Mouse (Mus musculus): ENCODE measurements around the gene Sgms1. TPM values are rescaled to one million over a fixed set of nuclear protein-coding genes. Genes with fewer than 3 reads are reported as not detected.

Gene Sgms1
- polyA plus RNA-seq, 1 experiment: 42.2 TPM

GRCm38 (mm10) chr19:32375473-32375985 lies 14.0 kb downstream of the Sgms1 start:
- peaks cover 9% of the 10 kb centered on the region; the same call in 1 of the 2 replicates for H3K4me1 ChIP-seq (ENCODE audit: control insufficient read depth, insufficient read depth, low read length)
- no peak overlapping the region for H3K27ac ChIP-seq (ENCODE audit: insufficient read depth, low read length)
- no peak overlapping the region for H3K4me3 ChIP-seq (ENCODE audit: insufficient read depth, low read length)
- TF ChIP-seq CTCF (IDR thresholded peaks at IDR 0.05; ENCODE audit: borderline replicate concordance, insufficient read depth, low read length): no peak
- no peak for TF ChIP-seq POLR2A (IDR thresholded peaks at IDR 0.05; ENCODE audit: low read depth, low read length)

- Histone ChIP-seq H3K4me3 (ENCODE audit: insufficient read depth, low read length) (no peak overlapping the region), H3K4me1 (ENCODE audit: control insufficient read depth, insufficient read depth, low read length) (peaks cover 9% of the 10 kb centered on the region; the same call in 1 of the 2 replicates), H3K27ac (ENCODE audit: insufficient read depth, low read length) (no peak overlapping the region)
- TF ChIP-seq CTCF (IDR thresholded peaks at IDR 0.05; ENCODE audit: borderline replicate concordance, insufficient read depth, low read length): no peak
- TF ChIP-seq POLR2A (IDR thresholded peaks at IDR 0.05; ENCODE audit: low read depth, low read length): no peak
These were observed 14.8 kb downstream of the Sgms1 start for GRCm38 (mm10) chr19:32374751-32375150.

GRCm38 (mm10) chr19:32373865-32374655 lies 15.5 kb downstream of the Sgms1 start:
- H3K4me3 ChIP-seq (ENCODE audit: insufficient read depth, low read length): no peak overlapping the region
- H3K27ac ChIP-seq (ENCODE audit: insufficient read depth, low read length): no peak overlapping the region
- TF ChIP-seq CTCF (IDR thresholded peaks at IDR 0.05; ENCODE audit: borderline replicate concordance, insufficient read depth, low read length) (no peak), POLR2A (IDR thresholded peaks at IDR 0.05; ENCODE audit: low read depth, low read length) (no peak)
- peaks cover 9% of the 10 kb centered on the region; the same call in 1 of the 2 replicates for H3K4me1 ChIP-seq (ENCODE audit: control insufficient read depth, insufficient read depth, low read length)

GRCm38 (mm10) chr19:32372373-32372772 lies 17.1 kb downstream of the Sgms1 start:
- no peak for TF ChIP-seq POLR2A (IDR thresholded peaks at IDR 0.05; ENCODE audit: low read depth, low read length)
- TF ChIP-seq CTCF (IDR thresholded peaks at IDR 0.05; ENCODE audit: borderline replicate concordance, insufficient read depth, low read length): no peak
- Histone ChIP-seq H3K4me3 (ENCODE audit: insufficient read depth, low read length) (no peak overlapping the region), H3K4me1 (ENCODE audit: control insufficient read depth, insufficient read depth, low read length) (peaks cover 9% of the 10 kb centered on the region; the same call in 1 of the 2 replicates), H3K27ac (ENCODE audit: insufficient read depth, low read length) (no peak overlapping the region)

GRCm38 (mm10) chr19:32367333-32367732 lies 22.2 kb downstream of the Sgms1 start:
- no peak overlapping the region for H3K27ac ChIP-seq (ENCODE audit: insufficient read depth, low read length)
- no peak overlapping the region for H3K4me3 ChIP-seq (ENCODE audit: insufficient read depth, low read length)
- TF ChIP-seq CTCF (IDR thresholded peaks at IDR 0.05; ENCODE audit: borderline replicate concordance, insufficient read depth, low read length) (no peak), POLR2A (IDR thresholded peaks at IDR 0.05; ENCODE audit: low read depth, low read length) (no peak)
- H3K4me1 ChIP-seq (ENCODE audit: control insufficient read depth, insufficient read depth, low read length): no peaks in the 10 kb centered on the region

GRCm38 (mm10) chr19:32366406-32366805 lies 23.1 kb downstream of the Sgms1 start:
- H3K4me3 ChIP-seq (ENCODE audit: insufficient read depth, low read length): no peak overlapping the region
- no peak overlapping the region for H3K27ac ChIP-seq (ENCODE audit: insufficient read depth, low read length)
- no peaks in the 10 kb centered on the region for H3K4me1 ChIP-seq (ENCODE audit: control insufficient read depth, insufficient read depth, low read length)
- TF ChIP-seq POLR2A (IDR thresholded peaks at IDR 0.05; ENCODE audit: low read depth, low read length): no peak
- no peak for TF ChIP-seq CTCF (IDR thresholded peaks at IDR 0.05; ENCODE audit: borderline replicate concordance, insufficient read depth, low read length)

GRCm38 (mm10) chr19:32365111-32365510 lies 24.4 kb downstream of the Sgms1 start:
- TF ChIP-seq POLR2A (IDR thresholded peaks at IDR 0.05; ENCODE audit: low read depth, low read length) (no peak), CTCF (IDR thresholded peaks at IDR 0.05; ENCODE audit: borderline replicate concordance, insufficient read depth, low read length) (no peak)
- H3K4me3 ChIP-seq (ENCODE audit: insufficient read depth, low read length): no peak overlapping the region
- no peak overlapping the region for H3K27ac ChIP-seq (ENCODE audit: insufficient read depth, low read length)
- H3K4me1 ChIP-seq (ENCODE audit: control insufficient read depth, insufficient read depth, low read length): no peaks in the 10 kb centered on the region

- H3K27ac ChIP-seq (ENCODE audit: insufficient read depth, low read length): no peak overlapping the region
- TF ChIP-seq POLR2A (IDR thresholded peaks at IDR 0.05; ENCODE audit: low read depth, low read length) (no peak), CTCF (IDR thresholded peaks at IDR 0.05; ENCODE audit: borderline replicate concordance, insufficient read depth, low read length) (no peak)
- H3K4me1 ChIP-seq (ENCODE audit: control insufficient read depth, insufficient read depth, low read length): no peaks in the 10 kb centered on the region
- no peak overlapping the region for H3K4me3 ChIP-seq (ENCODE audit: insufficient read depth, low read length)
These were observed 25.9 kb downstream of the Sgms1 start for GRCm38 (mm10) chr19:32363587-32363986.

- H3K4me1 ChIP-seq (ENCODE audit: control insufficient read depth, insufficient read depth, low read length): no peaks in the 10 kb centered on the region
- no peak overlapping the region for H3K27ac ChIP-seq (ENCODE audit: insufficient read depth, low read length)
- no peak overlapping the region for H3K4me3 ChIP-seq (ENCODE audit: insufficient read depth, low read length)
- TF ChIP-seq POLR2A (IDR thresholded peaks at IDR 0.05; ENCODE audit: low read depth, low read length) (no peak), CTCF (IDR thresholded peaks at IDR 0.05; ENCODE audit: borderline replicate concordance, insufficient read depth, low read length) (no peak)
These were observed 27.0 kb downstream of the Sgms1 start for GRCm38 (mm10) chr19:32362520-32362919.

All from embryonic fibroblast, embryonic 13.5 days (primary cell).